Mouse (Mus musculus) gastrocnemius, postnatal 25 days (tissue): ENCODE results near the gene Dph2. TPM values are rescaled to one million over a fixed set of nuclear protein-coding genes. Genes with fewer than 3 reads are reported as not detected.

ENCODE experiments used
- DNase-seq: peaks from one replicate; pipeline ENCODE4 v3.0.0; 2022
- total RNA-seq, 2 experiments: library from RNA; stranded (reverse); gene quantifications; 1 replicate in 1 of 2; 2 replicates in 1 of 2; pipeline ENCODE4 v1.2.3; 2021

Gene Dph2
- total RNA-seq, 2 experiments from 2014 or later: 3.3 to 3.4 TPM

GRCm38 (mm10) chr4:117912131-117912561 is 20.3 kb upstream of the Dph2 start:
- DNase-seq: peak; percentile 52

DNA sequence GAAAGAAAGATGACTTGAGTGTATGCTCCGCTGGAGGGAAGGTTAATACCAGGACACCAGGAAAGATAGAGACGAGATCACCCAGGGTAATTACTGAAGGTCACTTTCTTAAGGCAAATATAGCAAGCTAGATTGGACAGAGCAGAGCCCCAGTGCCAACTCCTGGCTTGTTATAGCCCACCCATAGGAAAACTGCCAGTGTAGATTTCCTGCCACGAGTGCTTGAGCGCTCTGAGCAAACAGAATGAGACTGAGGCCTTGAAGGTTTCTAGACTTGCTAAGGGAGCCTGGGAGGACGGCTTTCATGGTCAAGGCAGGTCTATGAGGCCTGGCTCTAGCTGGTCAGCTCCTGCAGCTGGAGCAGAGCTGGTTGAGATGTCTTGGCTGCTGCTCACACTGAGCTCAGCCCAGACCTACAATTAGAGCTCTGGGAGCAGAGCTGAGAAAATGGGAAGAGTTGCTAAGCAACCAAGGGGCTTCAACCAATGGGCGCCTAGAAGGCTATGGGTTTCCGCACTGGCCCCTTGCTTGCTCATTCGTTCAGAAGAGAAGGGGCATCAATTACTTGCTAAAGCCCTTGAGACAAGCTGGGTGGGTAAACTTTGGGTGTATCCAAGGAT is 17.1 kb upstream of the Dph2 start:
- DNase-seq: no peak

GRCm38 (mm10) chr4:117906196-117906595 is 14.4 kb upstream of the Dph2 start:
- DNase-seq: peak; percentile 83

DNA sequence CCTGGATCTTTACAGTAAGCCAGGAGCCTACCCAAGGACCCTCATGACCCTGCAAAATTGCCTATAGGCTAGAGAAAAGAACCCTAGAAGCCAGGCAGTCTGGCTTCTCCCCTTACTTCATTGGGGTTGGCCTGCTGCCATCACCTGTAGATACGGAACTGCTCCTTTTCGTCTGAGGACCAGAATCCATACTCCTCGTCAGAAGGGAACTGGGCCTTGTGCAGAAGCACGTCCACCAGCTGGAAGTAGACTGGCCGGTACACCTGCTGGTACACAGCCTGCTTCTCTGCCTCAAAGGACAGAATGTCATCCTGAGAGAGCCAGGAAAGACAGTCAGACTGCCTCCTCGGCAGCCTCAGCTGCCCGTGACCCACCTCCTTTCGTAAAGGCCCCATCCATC is 12.9 kb upstream of the Dph2 start:
- DNase-seq: no peak

DNA sequence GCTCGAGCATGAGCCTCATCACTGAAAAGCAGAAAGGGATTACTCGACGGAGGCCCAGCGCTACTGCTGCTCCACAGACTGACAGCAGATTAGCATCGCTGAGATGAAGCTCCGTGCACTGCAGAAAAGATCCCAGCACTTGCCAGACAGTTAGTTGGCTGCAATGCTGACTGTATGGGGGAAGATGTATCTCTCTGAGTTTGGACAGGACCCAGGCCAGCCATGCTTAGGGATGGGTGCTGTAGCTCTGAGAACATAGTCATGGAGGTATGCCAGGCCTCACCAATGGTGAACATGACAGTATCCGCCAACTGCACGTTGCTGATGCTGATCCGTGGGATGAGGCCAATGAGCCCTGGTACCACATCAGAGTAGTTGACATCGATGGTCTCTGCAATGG is 12.3 kb upstream of the Dph2 start:
- DNase-seq: no peak

DNA sequence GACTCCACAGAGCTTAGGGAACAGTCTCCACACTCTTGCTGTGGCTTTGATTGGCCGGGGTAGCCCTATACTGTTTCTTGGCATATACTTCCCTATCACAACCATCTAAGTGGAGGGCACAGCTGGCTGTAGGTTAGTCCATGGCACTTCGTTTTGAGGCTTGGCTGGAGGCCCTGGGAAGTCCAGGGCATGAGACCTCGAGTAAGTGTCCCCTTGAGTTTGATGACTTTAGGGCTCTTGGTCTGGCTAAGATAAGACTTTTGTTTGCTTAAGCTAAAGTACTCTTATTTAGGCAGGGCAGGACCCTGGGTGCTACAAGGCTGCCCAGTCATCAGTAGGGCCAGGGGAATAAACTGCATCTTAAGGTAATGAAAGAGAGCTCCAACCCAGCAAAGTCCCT is 6.3 kb upstream of the Dph2 start:
- no peak for DNase-seq

- no peak for DNase-seq
Observed at GRCm38 (mm10) chr4:117896031-117896430, 4.2 kb upstream of the Dph2 start.

DNA sequence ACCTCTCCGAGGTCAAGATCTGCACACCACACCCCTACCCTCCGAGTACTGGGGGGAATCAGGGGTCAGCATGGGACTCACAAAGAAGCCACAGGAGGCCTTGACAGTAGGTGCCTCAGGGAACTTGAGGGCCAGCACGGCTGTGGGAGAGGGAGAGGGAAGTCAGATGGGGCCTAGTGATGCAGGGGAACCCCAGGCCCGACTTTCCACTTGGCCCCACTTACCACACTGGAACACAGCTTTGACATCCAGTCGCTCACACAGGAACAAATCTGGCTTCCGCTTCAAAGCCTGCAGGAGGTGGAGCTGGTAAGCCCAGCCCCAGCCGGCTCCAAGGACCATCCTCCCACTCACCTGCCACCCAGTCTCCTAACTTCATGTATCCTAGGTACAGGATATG is 3.5 kb upstream of the Dph2 start:
- no peak for DNase-seq

DNA sequence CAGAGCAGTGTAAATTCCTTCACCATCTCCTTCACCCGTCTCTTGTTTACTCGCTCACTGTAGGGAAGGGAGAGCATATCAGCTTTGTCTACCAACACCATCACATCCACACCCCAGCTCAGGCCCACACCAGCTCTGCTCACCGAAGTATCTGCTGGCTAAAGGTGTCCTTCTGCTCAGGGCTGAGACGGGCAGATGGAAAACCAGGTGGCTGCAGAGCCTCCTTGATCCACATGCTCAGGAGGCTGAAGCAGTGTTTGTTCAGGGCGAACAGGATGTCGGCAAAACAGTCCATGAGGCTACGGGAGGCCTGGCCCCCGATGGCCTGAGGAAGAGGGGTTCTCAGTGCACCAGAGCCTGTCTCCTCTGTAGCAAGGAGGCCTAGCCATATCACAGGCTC is 2.8 kb upstream of the Dph2 start:
- DNase-seq: no peak

GRCm38 (mm10) chr4:117893376-117893775 is 1.5 kb upstream of the Dph2 start:
- DNase-seq: no peak

- DNase-seq: no peak
Observed at GRCm38 (mm10) chr4:117890750-117891149, 1.1 kb downstream of the Dph2 start.

DNA sequence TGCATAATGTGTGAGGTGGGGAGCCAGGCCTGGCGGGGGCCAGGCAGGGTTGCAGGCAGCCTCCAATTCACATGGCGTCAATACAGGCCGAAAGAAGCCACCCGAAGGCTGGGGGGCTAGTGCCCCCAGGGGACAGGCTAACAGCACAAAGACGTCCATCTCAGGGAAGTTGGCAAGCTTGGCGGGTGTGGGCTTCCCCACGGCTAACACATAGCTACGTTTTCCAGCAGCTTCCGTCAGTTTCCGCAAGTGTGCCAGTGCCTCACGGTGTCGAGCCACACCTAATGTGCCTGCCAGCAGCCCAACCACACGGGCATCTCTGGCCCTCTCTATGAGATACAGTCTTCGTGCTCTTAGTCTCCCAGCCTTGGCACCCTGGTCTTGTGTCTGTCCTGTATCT is 1.8 kb downstream of the Dph2 start:
- DNase-seq: no peak

- no peak for DNase-seq
Observed at GRCm38 (mm10) chr4:117889471-117889870, 2.4 kb downstream of the Dph2 start.

- no peak for DNase-seq
Observed at GRCm38 (mm10) chr4:117887920-117888319, 3.9 kb downstream of the Dph2 start.

GRCm38 (mm10) chr4:117887133-117887532 is 4.7 kb downstream of the Dph2 start, which contains the start of gene Atp6v0b:
TSS of gene Atp6v0b (minus strand) at chr4:117887333.
- peak; percentile 92 for DNase-seq

- peak; percentile 34 for DNase-seq
Observed at GRCm38 (mm10) chr4:117886644-117887043, 5.2 kb downstream of the Dph2 start.

GRCm38 (mm10) chr4:117885994-117886393 is 5.8 kb downstream of the Dph2 start:
- no peak for DNase-seq

- no peak for DNase-seq
Observed at GRCm38 (mm10) chr4:117885093-117885492, 6.7 kb downstream of the Dph2 start.

DNA sequence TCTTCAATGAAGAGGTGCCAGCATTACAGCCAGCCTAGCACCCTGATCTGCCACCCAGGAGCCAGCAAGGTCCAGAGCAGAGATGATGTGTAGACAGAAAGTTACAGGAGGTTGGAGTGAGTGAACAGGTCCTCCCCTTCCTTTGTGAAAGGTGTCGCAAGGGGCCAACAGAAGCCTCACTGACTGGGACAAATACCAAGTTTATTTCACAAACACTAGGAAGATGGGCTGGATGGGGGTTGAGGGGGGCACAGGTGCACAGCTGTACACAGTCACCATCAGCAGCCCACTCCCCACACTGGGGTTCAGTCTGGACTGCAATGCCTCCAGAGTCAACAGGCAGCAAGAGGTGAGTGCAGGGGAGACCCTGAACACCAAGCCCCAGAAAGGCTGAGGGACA is 7.7 kb downstream of the Dph2 start:
- no peak for DNase-seq

GRCm38 (mm10) chr4:117882701-117883691 is 8.8 kb downstream of the Dph2 start, which contains the start of gene B4galt2:
TSS of gene B4galt2 (minus strand) at chr4:117883487.
- peak; percentile 46 for DNase-seq

- no peak for DNase-seq
Observed at GRCm38 (mm10) chr4:117878703-117879102, 13.1 kb downstream of the Dph2 start.

DNA sequence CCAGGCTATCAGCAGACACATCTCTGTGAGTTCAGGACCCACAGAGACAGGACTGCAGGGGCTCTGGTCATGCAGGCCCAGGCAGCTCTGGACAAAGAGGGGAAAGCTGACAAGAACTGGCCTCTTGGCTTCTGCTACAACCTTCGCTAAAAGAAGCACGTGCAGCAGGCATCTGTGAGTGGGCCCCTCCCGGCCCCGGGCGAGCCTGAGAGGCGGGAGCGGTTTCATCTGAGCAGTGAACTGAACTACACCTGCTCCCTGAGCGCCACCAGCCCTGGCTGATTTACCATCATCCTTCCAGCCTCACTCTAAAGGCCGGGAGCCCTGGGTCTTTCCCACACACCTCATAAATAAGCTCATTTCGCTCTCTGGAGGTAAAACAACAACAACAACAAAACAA is 13.5 kb downstream of the Dph2 start:
- no peak for DNase-seq

DNA sequence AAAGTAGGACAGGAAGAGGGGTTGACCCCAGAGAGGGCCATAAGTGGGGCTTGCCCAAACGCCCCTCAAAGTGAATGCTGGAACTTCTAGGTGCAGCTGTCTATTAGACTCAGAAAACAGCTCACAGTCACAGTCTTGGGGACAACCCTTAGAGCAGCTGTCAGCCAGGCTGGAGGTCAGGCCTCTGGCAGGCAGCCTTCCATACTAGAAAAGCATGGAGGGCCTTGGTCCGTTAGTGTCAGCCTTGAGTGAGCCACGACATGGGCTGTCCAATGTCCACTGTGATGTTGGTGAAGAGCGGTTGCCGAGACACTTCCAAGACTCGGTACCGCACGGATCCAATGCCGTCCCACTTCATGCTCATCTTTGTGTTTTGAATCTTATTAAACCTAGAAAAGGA is 18.2 kb downstream of the Dph2 start:
- DNase-seq: no peak
